Mouse (Mus musculus) spleen, adult 2 months (tissue): ENCODE results near the gene Cnnm3. TPM values are rescaled to one million over a fixed set of nuclear protein-coding genes. Genes with fewer than 3 reads are reported as not detected.

Experiments used
- DNase-seq, 2 experiments: peaks; one replicate each; pipeline versions ENCODE4 v3.0.0 to v3.0.0-alpha.2; 2012 to 2021; ENCODE audit warnings: low spot score in 2 of 2, low read depth in 1 of 2
- H3K27ac ChIP-seq: fragments of 200-500 bp; 2 replicates; pipeline ENCODE4 v1.5.1; 2012; ENCODE audit warnings: low read length, inconsistent platforms; ENCODE audit not compliant: insufficient read depth
- H3K27me3 ChIP-seq: fragments of 200-500 bp; 2 replicates; pipeline ENCODE4 v1.6.1; 2012; ENCODE audit warnings: mild to moderate bottlenecking, moderate library complexity, low read length, inconsistent platforms; ENCODE audit not compliant: control insufficient read depth, insufficient read depth
- H3K36me3 ChIP-seq: fragments of 200-500 bp; 2 replicates; pipeline ENCODE4 v1.6.1; 2012; ENCODE audit warnings: mild to moderate bottlenecking, low read length, inconsistent platforms; ENCODE audit not compliant: control insufficient read depth, insufficient read depth
- H3K4me1 ChIP-seq: fragments of 200-500 bp; 2 replicates; pipeline ENCODE4 v1.6.1; 2011; ENCODE audit warnings: inconsistent platforms; ENCODE audit not compliant: control insufficient read depth, insufficient read depth, insufficient read length
- H3K4me3 ChIP-seq: fragments of 200-500 bp; 2 replicates; pipeline ENCODE4 v1.5.1; 2011; ENCODE audit warnings: mild to moderate bottlenecking, inconsistent platforms; ENCODE audit not compliant: insufficient read depth, insufficient read length; ENCODE audit errors: extremely low read depth
- CTCF ChIP-seq: fragments of 200-500 bp; IDR thresholded peaks from 2 replicates; pipeline ENCODE4 v1.5.1; 2011; ENCODE audit warnings: mild to moderate bottlenecking, inconsistent platforms; ENCODE audit not compliant: insufficient read depth, insufficient read length, insufficient replicate concordance; ENCODE audit errors: extremely low read depth
- POLR2A ChIP-seq: fragments of 200-500 bp; IDR thresholded peaks from 2 replicates; pipeline ENCODE4 v1.6.1; 2011; ENCODE audit warnings: low read depth, low read length, inconsistent platforms
- WGBS: fragments of 180-500 bp; shearing (Covaris S2); methylation state at CpG from one replicate; pipeline ENCODE4 v1.1.7; 2018; 5-methylcytosine and 5-hydroxymethylcytosine counted together
- polyA plus RNA-seq: library from polyadenylated mRNA; depleted of rRNA; stranded (reverse); fragments of >200 nt; gene quantifications from 2 replicates; pipeline ENCODE4 v1.2.3, GENCODE M21; 2012

The Cnnm3 gene
- polyA plus RNA-seq, 1 experiment: 18.4 TPM

GRCm38 (mm10) chr1:36473211-36473780 lies 38.4 kb upstream of the Cnnm3 start:
- WGBS: 49% methylated on average over 10 of the region's 10 CpGs
- DNase-seq: peak in 1 of 2 experiments; percentile 18
- peak overlapping the region; percentile 5; the same call in 1 of the 2 replicates for H3K4me3 ChIP-seq
- no peak for TF ChIP-seq POLR2A
- TF ChIP-seq CTCF: no peak
- no peak overlapping the region for H3K27ac ChIP-seq
- H3K27me3 ChIP-seq: no peaks in the 10 kb centered on the region
- H3K36me3 ChIP-seq: no peaks in the 10 kb centered on the region
- peaks cover 33% of the 10 kb centered on the region for H3K4me1 ChIP-seq

GRCm38 (mm10) chr1:36474646-36475045 lies 37.0 kb upstream of the Cnnm3 start:
- Histone ChIP-seq H3K27ac (no peak overlapping the region), H3K4me3 (no peak overlapping the region), H3K27me3 (no peaks in the 10 kb centered on the region), H3K4me1 (peaks cover 33% of the 10 kb centered on the region), H3K36me3 (no peaks in the 10 kb centered on the region)
- WGBS: 74% methylated on average over 3 of the region's 3 CpGs
- TF ChIP-seq CTCF (no peak), POLR2A (no peak)
- DNase-seq: no peak

- Histone ChIP-seq H3K27me3 (no peaks in the 10 kb centered on the region), H3K27ac (no peak overlapping the region), H3K4me3 (no peak overlapping the region), H3K4me1 (peaks cover 33% of the 10 kb centered on the region), H3K36me3 (no peaks in the 10 kb centered on the region)
- TF ChIP-seq CTCF: no peak
- TF ChIP-seq POLR2A: no peak
- no peak for DNase-seq
- WGBS: 49% methylated on average over 8 of the region's 8 CpGs
Observed at GRCm38 (mm10) chr1:36475480-36476110, 36.1 kb upstream of the Cnnm3 start.

GRCm38 (mm10) chr1:36476426-36476825 lies 35.2 kb upstream of the Cnnm3 start:
- Histone ChIP-seq H3K36me3 (no peaks in the 10 kb centered on the region), H3K27me3 (no peaks in the 10 kb centered on the region), H3K4me3 (no peak overlapping the region), H3K4me1 (peaks cover 33% of the 10 kb centered on the region), H3K27ac (no peak overlapping the region)
- WGBS: 76% methylated on average over 7 of the region's 7 CpGs
- TF ChIP-seq CTCF (no peak), POLR2A (no peak)
- no peak for DNase-seq

GRCm38 (mm10) chr1:36478343-36478795 lies 33.3 kb upstream of the Cnnm3 start:
- 79% methylated on average over 2 of the region's 2 CpGs for WGBS
- no peaks in the 10 kb centered on the region for H3K36me3 ChIP-seq
- no peak for TF ChIP-seq POLR2A
- no peak for TF ChIP-seq CTCF
- H3K27ac ChIP-seq: no peak overlapping the region
- no peaks in the 10 kb centered on the region for H3K27me3 ChIP-seq
- no peak for DNase-seq
- no peak overlapping the region for H3K4me3 ChIP-seq
- H3K4me1 ChIP-seq: peaks cover 16% of the 10 kb centered on the region; the same call in 1 of the 2 replicates

- no peaks in the 10 kb centered on the region for H3K27me3 ChIP-seq
- 90% methylated on average over 12 of the region's 12 CpGs for WGBS
- H3K27ac ChIP-seq: no peak overlapping the region
- no peak overlapping the region for H3K4me3 ChIP-seq
- peaks cover 7% of the 10 kb centered on the region; the same call in 1 of the 2 replicates for H3K4me1 ChIP-seq
- no peak for DNase-seq
- no peak for TF ChIP-seq CTCF
- TF ChIP-seq POLR2A: no peak
- no peaks in the 10 kb centered on the region for H3K36me3 ChIP-seq
Observed at GRCm38 (mm10) chr1:36479903-36480899, 31.5 kb upstream of the Cnnm3 start.
